ENCODE assay signal across 8 mouse cellular contexts in genomic region chr8:47742992-47743391, GRCm38 (mm10). TPM values are rescaled to one million over a fixed set of nuclear protein-coding genes. Genes with fewer than 3 reads are reported as not detected.
DNase-seq lines count a peak whose midpoint lies in the region; ATAC-seq and TF ChIP-seq lines count a peak whose summit lies in the region.

No protein-coding gene starts in this region.

- DNase-seq in heart, adult 18-20 months = no peak
- DNase-seq in forebrain, embryonic 14.5 days (ENCODE audit: low spot score) = no peak
- no peak for DNase-seq in adipocyte (ENCODE audit: low spot score)
- DNase-seq in layer of hippocampus, adult 11-12 months (ENCODE audit: low spot score) = no peak

- WGBS in heart, embryonic 15.5 days = 29% methylated on average over 8 of the region's 8 CpGs
- 40% methylated on average over 8 of the region's 8 CpGs for WGBS in forebrain, embryonic 14.5 days
- WGBS in limb, embryonic 15.5 days = 22% methylated on average over 8 of the region's 8 CpGs

- no peak overlapping the region for H3K27ac ChIP-seq in heart, embryonic 15.5 days
- H3K27ac ChIP-seq in forebrain, embryonic 14.5 days (ENCODE audit: low read depth, low read length) = no peak overlapping the region
- H3K27ac ChIP-seq in limb, embryonic 15.5 days = peak overlapping the region; percentile 8; the same call in 1 of the 2 replicates

- H3K4me3 ChIP-seq in heart, embryonic 15.5 days = no peak overlapping the region
- H3K4me3 ChIP-seq in E14TG2a.4 (replicated peaks; ENCODE audit: low read length) = peak overlapping the region; percentile 17; the same call in 1 of the 2 replicates
- H3K4me3 ChIP-seq in forebrain, embryonic 14.5 days (ENCODE audit: low read depth, low read length) = no peak overlapping the region
- no peak overlapping the region for H3K4me3 ChIP-seq in limb, embryonic 15.5 days

- H3K9me3 ChIP-seq in heart, embryonic 15.5 days (replicated peaks) = no peaks in the 10 kb centered on the region
- no peaks in the 10 kb centered on the region for H3K9me3 ChIP-seq in E14TG2a.4 (ENCODE audit: low read length)
- H3K9me3 ChIP-seq in forebrain, embryonic 14.5 days (replicated peaks; ENCODE audit: control insufficient read depth, low read length) = no peaks in the 10 kb centered on the region
- no peaks in the 10 kb centered on the region for H3K9me3 ChIP-seq in limb, embryonic 15.5 days

- H3K27me3 ChIP-seq in heart, embryonic 15.5 days = peaks cover 10% of the 10 kb centered on the region; the same call in 1 of the 2 replicates
- peaks cover 45% of the 10 kb centered on the region for H3K27me3 ChIP-seq in E14TG2a.4 (ENCODE audit: insufficient read depth, low read length)
- no peaks in the 10 kb centered on the region for H3K27me3 ChIP-seq in forebrain, embryonic 14.5 days (replicated peaks; ENCODE audit: control insufficient read depth, insufficient read depth, low read length)
- no peaks in the 10 kb centered on the region for H3K27me3 ChIP-seq in limb, embryonic 15.5 days

- no peak for TF ChIP-seq CTCF in E14TG2a.4 (conservative IDR thresholded peaks at IDR 0.05; ENCODE audit: low read length)

- H3K4me1 ChIP-seq in heart, embryonic 15.5 days (replicated peaks) = no peaks in the 10 kb centered on the region
- peaks cover 35% of the 10 kb centered on the region for H3K4me1 ChIP-seq in E14TG2a.4 (replicated peaks; ENCODE audit: low read depth, low read length)
- no peaks in the 10 kb centered on the region for H3K4me1 ChIP-seq in forebrain, embryonic 14.5 days (ENCODE audit: control insufficient read depth, insufficient read depth, low read length)
- H3K4me1 ChIP-seq in limb, embryonic 15.5 days = peaks cover 6% of the 10 kb centered on the region; the same call in 1 of the 2 replicates

- 0 out of 2 replicates have a peak overlapping the region, but pooled peaks have one; percentile 7 for H3K4me2 ChIP-seq in heart, embryonic 15.5 days
- H3K4me2 ChIP-seq in forebrain, embryonic 14.5 days (ENCODE audit: low read length) = no peak overlapping the region
- H3K4me2 ChIP-seq in limb, embryonic 15.5 days = peak overlapping the region; percentile 37

- no peaks in the 10 kb centered on the region for H3K36me3 ChIP-seq in heart, embryonic 15.5 days
- H3K36me3 ChIP-seq in E14TG2a.4 (ENCODE audit: insufficient read depth, low read length) = no peaks in the 10 kb centered on the region
- no peaks in the 10 kb centered on the region for H3K36me3 ChIP-seq in forebrain, embryonic 14.5 days (ENCODE audit: control insufficient read depth, insufficient read depth, low read length)
- no peaks in the 10 kb centered on the region for H3K36me3 ChIP-seq in limb, embryonic 15.5 days

- H3K9ac ChIP-seq in heart, embryonic 15.5 days = no peak overlapping the region
- no peak overlapping the region for H3K9ac ChIP-seq in forebrain, embryonic 14.5 days (ENCODE audit: low read length)
- no peak overlapping the region for H3K9ac ChIP-seq in limb, embryonic 15.5 days

- no peak for ATAC-seq in heart, embryonic 15.5 days (replicated peaks; ENCODE audit: insufficient number of reproducible peaks, insufficient read depth, low FRiP score, low read depth)
- ATAC-seq in forebrain, embryonic 14.5 days = peak; percentile 4; the same call in 1 of the 2 replicates
- peak; percentile 36; the same call in 1 of the 2 replicates for ATAC-seq in limb, embryonic 15.5 days (ENCODE audit: insufficient number of reproducible peaks, low FRiP score, low TSS enrichment, low read depth)
- ATAC-seq in activated CD4-positive, CD25-positive, alpha-beta regulatory T cell, adult 4 months = no peak

RNA-seq across cellular contexts. Expression of gene Cdkn2aip, which starts 29.3 kb away (rescaled TPM):
- polyA plus RNA-seq in heart, embryonic 15.5 days (2015; fragmentation: Nextera tagmentation; extraction: Ambion mirVana) = 14.1 and 15.9 TPM in 2 replicates
- 1 to 10 TPM; 9.0 to 9.1 TPM for total RNA-seq in heart, adult 18-20 months (2021)
- polyA plus RNA-seq in forebrain, embryonic 14.5 days (2014; fragmentation: Nextera tagmentation; extraction: Ambion mirVana) = 45.4 and 49.3 TPM in 2 replicates
- 21.3 and 22.2 TPM in 2 replicates for polyA plus RNA-seq in limb, embryonic 15.5 days (2015; fragmentation: Nextera tagmentation; extraction: Ambion mirVana)
- polyA plus RNA-seq in activated CD4-positive, CD25-positive, alpha-beta regulatory T cell, adult 4 months (2017; shearing (Covaris generic)) = 10 to 100 TPM; 12.3 to 13.8 TPM

Comparison
In these comparisons a context has a peak if more than half of its experiments do, and no peak if none do; other contexts are left out.
1. ATAC-seq: peak in forebrain, embryonic 14.5 days (single experiment) and limb, embryonic 15.5 days (single experiment); none in heart, embryonic 15.5 days (single experiment) and activated CD4-positive, CD25-positive, alpha-beta regulatory T cell, adult 4 months (single experiment).